Mouse (Mus musculus): Measurements from ENCODE around the gene Olfr1051. TPM values are rescaled to one million over a fixed set of nuclear protein-coding genes. Genes with fewer than 3 reads are reported as not detected.
"Not testable (repeated sequence)": the region's sequence is repeated elsewhere in the genome, so short reads cannot be mapped to it uniquely, and the experiment has no call there.

Olfr1051 gene
- not detected for total RNA-seq (2021)
- long read RNA-seq, experiment 1 = 0 reads
- long read RNA-seq, experiment 2 = 0 reads

DNA sequence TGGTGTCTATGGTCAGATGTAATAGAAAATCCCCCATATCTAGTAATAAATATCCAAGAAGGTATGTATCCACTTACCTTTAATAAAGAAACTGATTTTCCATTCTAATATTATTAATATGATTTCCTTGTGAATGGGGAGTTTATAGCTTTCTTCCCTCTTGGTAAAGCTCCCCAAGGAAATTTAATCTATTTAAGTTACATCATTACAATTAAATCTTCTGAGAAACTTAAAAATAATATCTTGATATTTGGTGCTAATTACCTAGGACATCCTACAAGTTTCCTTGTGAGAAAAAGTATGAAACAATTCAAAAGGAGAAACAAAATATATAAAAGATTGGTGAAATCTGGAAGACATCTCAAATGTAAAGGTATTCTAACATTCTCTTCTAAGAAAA lies at the start of gene Olfr1051:
Gene Olfr1051 (minus strand): TSS at position 101 of the 400 bp plus-strand sequence.
- intact Hi-C loops (cut with DNase I); DNase-seq (ENCODE audit: low spot score in 2 of 2): not testable (repeated sequence)

DNA sequence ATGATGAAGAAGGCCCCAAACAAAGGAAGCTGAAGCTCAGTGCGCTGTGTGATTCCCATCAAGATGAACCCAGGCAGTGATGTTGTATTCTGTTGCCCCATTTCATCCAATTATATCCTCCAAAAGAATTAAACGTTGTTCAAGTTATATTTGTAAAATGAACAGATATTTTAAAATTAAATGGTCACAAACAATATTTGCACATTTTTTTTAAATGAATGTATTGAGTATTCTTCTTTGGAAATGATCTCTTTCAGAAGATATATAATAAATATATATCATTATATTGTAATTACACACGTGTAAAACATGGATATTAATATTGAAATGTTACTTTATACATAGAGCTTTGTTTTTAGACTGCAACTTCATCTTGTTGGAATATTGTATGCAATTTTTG lies 36.3 kb upstream of the Olfr1051 start, which contains the start of gene Olfr1053:
Gene Olfr1053 (minus strand): TSS at position 101 of the 400 bp plus-strand sequence.
- DNase-seq (ENCODE audit: low spot score in 2 of 2) = no peak
- intact Hi-C loops (cut with DNase I) = no loop called here

DNA sequence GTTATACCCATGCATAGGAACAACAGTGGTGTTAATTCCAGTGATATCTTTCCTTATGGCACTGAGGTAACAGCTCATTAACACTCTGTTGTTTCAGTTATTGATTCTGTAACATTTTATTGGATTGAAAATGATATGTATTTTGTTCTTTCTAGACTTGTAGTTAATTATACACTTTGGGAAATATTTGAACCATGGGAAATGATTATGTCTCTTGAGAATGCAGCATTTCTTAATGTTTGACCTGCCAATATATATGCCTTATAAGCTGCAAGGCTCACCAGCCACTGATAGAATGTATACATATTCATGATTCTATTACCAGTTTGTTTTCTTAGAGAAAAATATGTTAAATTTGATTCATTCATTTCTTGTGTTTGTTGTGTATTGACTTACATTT lies 13.3 kb upstream of the Olfr1051 start, which contains the start of gene Olfr1052:
Gene Olfr1052 (plus strand): TSS at position 301 of the 400 bp plus-strand sequence.
- intact Hi-C loops (cut with DNase I) = no loop called here
- DNase-seq (ENCODE audit: low spot score in 2 of 2) = no peak

DNA sequence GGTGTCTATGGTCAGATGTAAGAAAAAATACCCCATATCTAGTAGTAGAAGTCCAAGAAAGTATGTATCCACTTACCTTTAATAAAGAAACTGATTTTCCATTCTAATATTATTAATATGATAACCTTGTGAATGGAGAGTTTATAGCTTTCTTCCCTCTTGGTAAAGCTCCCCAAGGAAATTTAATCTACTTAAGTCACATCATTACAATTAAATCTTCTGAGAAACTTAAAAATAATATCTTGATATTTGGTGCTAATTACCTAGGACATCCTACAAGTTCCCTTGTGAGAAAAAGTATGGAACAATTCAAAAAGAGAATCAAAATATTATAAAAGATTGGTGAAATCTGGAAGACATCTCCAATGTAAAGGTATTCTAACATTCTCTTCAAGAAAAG lies 20.7 kb downstream of the Olfr1051 start, which contains the start of gene Olfr1049:
Gene Olfr1049 (minus strand): TSS at position 101 of the 400 bp plus-strand sequence.
- DNase-seq (ENCODE audit: low spot score in 2 of 2); intact Hi-C loops (cut with DNase I): not testable (repeated sequence)

DNA sequence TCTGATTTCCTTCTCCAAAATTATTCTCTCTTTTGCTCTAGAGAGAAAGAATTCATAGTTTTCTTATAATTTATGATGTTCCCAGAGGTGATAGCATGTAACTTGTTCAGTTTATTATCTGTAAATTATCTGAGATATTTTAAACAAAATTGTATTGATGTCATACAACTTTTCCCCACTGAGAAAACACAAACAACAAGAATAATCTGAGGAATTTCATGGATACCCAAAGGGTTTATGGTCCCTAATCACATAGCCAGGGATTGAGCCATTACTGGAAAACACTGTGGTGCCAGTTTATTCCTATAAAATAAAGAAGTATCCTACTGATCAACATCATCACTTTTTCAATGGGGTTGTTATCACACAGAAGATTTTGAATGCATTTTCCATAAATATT lies 38.7 kb downstream of the Olfr1051 start, which contains the start of gene Olfr1048:
Gene Olfr1048 (minus strand): TSS at position 101 of the 400 bp plus-strand sequence.
- intact Hi-C loops (cut with DNase I) = no loop called here
- no peak for DNase-seq (ENCODE audit: low spot score in 2 of 2)

DNA sequence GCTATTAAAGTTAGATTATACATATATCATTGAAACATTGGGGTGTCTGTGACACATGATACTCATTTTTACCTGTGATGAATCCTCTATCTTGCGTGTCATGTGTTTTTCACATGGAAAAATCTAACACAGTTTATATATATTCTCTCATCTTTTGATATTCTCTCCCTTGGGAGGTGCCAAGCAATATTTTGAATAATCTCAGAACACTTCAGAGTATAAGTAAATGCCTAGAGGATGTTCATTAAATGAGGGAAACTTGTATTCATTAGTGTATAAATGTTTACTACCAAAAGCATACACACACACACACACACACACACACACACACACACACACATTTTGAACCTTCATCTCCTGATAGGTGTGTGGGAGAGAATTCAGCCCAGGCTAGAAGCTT lies 47.6 kb downstream of the Olfr1051 start, which contains the start of gene Olfr1047:
Gene Olfr1047 (minus strand): TSS at position 101 of the 400 bp plus-strand sequence.
- no peak for DNase-seq (ENCODE audit: low spot score in 2 of 2)
- intact Hi-C loops (cut with DNase I) = no loop called here

Other genes starting within 250 kb of the Olfr1051 start
- not detected for gene Olfr1034, start 233.2 kb downstream of the Olfr1051 start, total RNA-seq (2021)
- not detected for gene Olfr1036, start 205.1 kb downstream of the Olfr1051 start, total RNA-seq (2021)
- not detected for gene Olfr1037, start 191.7 kb downstream of the Olfr1051 start, total RNA-seq (2021)
- not detected for gene Olfr1039, start 143.2 kb downstream of the Olfr1051 start, total RNA-seq (2021)
- gene Olfr1040, start 132.4 kb downstream of the Olfr1051 start, total RNA-seq (2021) = not detected
- not detected for gene Olfr1042, start 117.2 kb downstream of the Olfr1051 start, total RNA-seq (2021)
- not detected for gene Olfr1043, start 111.6 kb downstream of the Olfr1051 start, total RNA-seq (2021)
- not detected for gene Olfr1044, start 101.3 kb downstream of the Olfr1051 start, total RNA-seq (2021)
- not detected for gene Olfr52, start 93.4 kb downstream of the Olfr1051 start, total RNA-seq (2021)
- gene Olfr1045, start 76.1 kb downstream of the Olfr1051 start, total RNA-seq (2021) = not detected
- gene Olfr1046, start 59.8 kb downstream of the Olfr1051 start, total RNA-seq (2021) = not detected
- gene Olfr1047, start 47.7 kb downstream of the Olfr1051 start, total RNA-seq (2021) = not detected
- not detected for gene Olfr1048, start 38.8 kb downstream of the Olfr1051 start, total RNA-seq (2021)
- not detected for gene Olfr1049, start 20.8 kb downstream of the Olfr1051 start, total RNA-seq (2021)
- gene Olfr1052, start 13.4 kb upstream of the Olfr1051 start, total RNA-seq (2021) = not detected
- gene Olfr1053, start 36.2 kb upstream of the Olfr1051 start, total RNA-seq (2021) = not detected
- gene Olfr1054, start 56.3 kb upstream of the Olfr1051 start, total RNA-seq (2021) = not detected
- not detected for gene Olfr1055, start 71.2 kb upstream of the Olfr1051 start, total RNA-seq (2021)
- not detected for gene Olfr1056, start 83.4 kb upstream of the Olfr1051 start, total RNA-seq (2021)
- not detected for gene Olfr1057, start 99.3 kb upstream of the Olfr1051 start, total RNA-seq (2021)
- gene Olfr1058, start 109.5 kb upstream of the Olfr1051 start, total RNA-seq (2021) = not detected
- not detected for gene Olfr1061, start 135.0 kb upstream of the Olfr1051 start, total RNA-seq (2021)
- gene Olfr1062, start 147.7 kb upstream of the Olfr1051 start, total RNA-seq (2021) = not detected
- gene Olfr1065, start 171.5 kb upstream of the Olfr1051 start, total RNA-seq (2021) = not detected
- not detected for gene Olfr1066, start 177.2 kb upstream of the Olfr1051 start, total RNA-seq (2021)
- gene Olfr228, start 208.3 kb upstream of the Olfr1051 start, total RNA-seq (2021) = not detected
- gene Olfr1076, start 229.4 kb upstream of the Olfr1051 start, total RNA-seq (2021) = not detected

Data from left cerebral cortex, postnatal 14 days (tissue).